Mouse (Mus musculus): ENCODE data around the gene Lypd5.

Lypd5 gene

DNA sequence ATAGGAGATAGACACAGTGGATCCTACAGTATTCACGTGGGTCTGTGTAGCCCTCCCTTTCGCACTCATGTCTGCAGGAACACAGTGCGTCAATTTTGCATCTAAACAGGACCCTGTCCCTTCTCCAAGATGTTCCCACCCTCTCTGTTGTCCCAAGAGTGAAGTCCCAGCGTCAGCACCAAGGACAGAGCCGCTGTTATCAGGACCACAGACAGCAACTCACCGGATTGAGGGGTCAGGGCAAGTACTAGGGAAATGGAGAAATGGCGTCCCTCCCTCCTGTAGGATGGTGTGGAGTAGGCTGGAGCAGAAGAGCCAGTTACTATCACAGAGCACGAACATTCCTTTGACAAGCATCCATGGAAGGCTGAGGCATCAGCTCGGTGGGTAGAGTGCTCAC lies 10.3 kb downstream of the Lypd5 start:
- DNase-seq (ENCODE audit: extremely low spot score, low read depth, low spot score): peak; percentile 47

- DNase-seq (ENCODE audit: extremely low spot score, low read depth, low spot score): no peak
These were observed 12.0 kb downstream of the Lypd5 start for GRCm38 (mm10) chr7:24361001-24361400.

DNA sequence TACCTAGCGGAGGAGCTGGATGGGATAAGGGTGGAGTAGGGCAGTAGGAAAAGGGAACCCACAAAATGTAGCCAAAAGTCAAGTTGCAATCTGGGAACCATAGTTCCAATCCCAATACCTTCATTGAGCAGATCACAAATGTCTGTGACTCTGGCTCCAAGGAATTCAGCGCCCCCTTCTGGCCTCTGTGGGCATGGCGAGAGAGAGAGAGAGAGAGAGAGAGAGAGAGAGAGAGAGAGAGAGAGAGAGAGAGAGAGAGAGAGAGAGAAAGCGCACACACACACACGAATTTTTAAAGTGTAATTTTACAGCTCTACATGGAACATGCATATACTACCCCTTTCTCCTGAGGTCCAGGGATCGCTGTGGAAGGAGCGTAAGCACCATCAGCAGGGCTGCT lies 14.2 kb downstream of the Lypd5 start:
- no peak for DNase-seq (ENCODE audit: extremely low spot score, low read depth, low spot score)

- peak; percentile 86 for DNase-seq (ENCODE audit: extremely low spot score, low read depth, low spot score)
These were observed 15.8 kb downstream of the Lypd5 start for GRCm38 (mm10) chr7:24364827-24365226.

GRCm38 (mm10) chr7:24365258-24366014 lies 16.4 kb downstream of the Lypd5 start:
- no peak for DNase-seq (ENCODE audit: extremely low spot score, low read depth, low spot score)

DNA sequence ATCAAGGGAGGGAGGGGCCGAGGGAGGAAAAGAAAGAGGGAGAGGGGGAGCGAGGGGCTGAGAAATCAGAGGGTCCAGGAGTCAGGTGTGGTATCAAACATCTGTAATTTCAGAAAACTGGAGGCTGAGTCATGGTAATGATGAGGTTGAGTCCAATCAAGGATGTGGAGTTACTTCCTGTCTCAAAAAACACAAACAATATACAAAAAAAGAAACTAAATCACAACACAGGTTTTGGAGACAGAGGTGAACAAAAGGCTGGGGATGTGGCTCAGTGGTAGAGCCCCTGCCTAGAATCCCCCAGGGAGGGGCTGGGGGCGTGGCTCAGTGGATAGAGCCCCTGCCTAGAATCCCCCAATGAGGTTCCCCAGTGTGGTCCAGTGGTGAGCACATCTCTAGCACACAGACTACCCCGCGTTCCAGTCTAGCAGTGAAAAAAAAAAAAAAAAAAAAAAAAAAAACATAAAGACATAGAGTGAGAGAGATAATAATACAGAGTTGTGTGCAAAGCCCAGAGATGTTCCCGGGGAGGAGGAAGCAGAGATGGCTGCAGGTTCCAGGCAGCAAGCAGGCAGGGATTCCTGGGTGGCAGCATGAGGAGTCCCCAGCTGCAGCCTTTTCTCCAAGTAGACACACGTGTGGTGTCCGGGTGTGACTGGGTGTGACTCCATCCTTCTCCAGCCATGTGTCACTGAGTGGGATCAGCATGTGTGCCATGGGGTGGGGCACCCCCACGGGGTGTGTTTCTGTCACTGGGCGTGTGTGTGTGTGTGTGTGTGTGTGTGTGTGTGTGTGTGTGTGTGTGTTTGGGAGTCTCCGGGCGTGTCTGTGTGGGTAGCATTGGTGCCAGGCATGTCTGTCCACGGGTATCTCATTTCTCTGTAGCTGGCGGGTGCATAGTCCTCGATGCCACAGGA lies 18.0 kb downstream of the Lypd5 start:
- DNase-seq (ENCODE audit: extremely low spot score, low read depth, low spot score): no peak

DNA sequence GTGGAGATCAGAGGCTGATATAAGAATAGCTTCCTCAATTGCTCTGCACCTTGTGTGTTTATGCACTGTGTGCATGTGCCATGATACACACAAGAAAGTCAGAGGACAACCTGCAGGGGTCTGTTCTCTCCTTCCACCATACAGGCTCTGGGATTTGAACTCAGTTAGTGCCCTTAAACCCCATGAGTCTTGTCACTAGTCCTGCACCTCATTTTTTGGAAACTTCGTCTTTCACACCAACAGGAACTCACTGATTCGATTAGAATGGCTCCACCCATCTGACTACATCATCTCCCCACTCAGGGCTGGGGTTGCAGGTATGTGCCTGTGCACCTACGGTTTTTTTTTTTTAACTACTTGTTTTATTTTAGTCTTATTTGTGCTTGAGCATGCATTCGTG lies 19.2 kb downstream of the Lypd5 start:
- DNase-seq (ENCODE audit: extremely low spot score, low read depth, low spot score): no peak

DNA sequence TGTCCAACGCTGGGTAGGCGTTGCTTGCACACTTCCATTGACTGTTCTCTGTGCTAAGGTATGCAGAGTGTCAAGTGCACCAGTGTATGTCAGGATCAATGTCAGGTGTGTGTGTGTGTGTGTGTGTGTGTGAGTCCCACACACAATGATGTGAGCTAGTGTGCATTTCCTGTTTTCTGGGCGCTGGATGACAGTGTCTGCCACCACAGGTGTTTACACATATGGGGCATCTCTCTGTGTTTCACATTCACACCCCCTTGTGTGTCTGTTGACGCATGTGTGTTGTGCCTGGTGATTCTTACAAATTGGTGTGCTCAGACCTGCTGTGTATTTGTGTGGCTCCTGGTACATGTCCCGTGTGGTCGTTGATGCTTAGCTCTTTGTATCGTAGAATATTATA lies 19.9 kb downstream of the Lypd5 start:
- DNase-seq (ENCODE audit: extremely low spot score, low read depth, low spot score): no peak

DNA sequence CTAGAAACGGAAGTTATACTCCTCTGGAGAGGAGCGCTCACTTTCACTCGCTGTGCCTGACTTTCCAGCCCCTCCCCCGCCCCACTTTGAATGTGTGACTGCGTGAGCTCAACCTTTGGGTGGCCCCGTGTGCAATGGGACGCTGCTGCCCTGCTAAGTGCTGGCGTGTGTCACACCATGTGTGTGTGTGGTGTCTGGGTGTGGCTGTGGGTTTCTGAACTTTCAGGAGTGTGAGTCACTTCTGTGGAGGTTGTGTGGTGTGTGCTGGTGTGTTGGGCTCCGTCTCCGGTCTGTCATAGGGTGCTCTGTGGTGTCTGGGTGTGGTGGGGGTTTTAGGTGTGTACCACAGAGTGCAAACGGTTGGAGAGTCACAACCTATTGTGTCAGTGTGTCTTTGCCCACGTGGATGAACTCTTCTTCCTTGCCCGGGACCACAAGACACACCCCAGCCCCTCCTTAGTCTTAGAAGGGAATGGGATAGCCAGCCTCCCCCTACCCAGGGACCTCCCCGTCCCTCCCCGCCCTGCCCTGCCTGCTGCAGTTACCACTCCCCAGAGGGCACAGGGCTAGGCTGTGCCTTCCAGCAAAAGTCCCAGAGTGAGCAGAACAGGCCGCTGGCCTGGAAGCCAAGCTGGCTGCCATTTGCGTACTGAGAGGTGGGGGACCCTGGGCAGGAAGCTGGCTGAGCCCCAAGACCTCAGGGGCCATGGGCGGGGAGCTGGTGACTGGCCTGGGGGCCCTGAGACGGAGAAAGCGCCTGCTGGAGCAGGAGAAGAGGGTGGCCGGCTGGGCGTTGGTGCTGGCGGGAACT lies 20.9 kb downstream of the Lypd5 start, which contains the start of gene Kcnn4:
Kcnn4 (plus strand) TSS at position 533 of the 811 bp plus-strand sequence.
- no peak for DNase-seq (ENCODE audit: extremely low spot score, low read depth, low spot score)

- DNase-seq (ENCODE audit: extremely low spot score, low read depth, low spot score): no peak
These were observed 22.2 kb downstream of the Lypd5 start for GRCm38 (mm10) chr7:24371012-24371808.

DNA sequence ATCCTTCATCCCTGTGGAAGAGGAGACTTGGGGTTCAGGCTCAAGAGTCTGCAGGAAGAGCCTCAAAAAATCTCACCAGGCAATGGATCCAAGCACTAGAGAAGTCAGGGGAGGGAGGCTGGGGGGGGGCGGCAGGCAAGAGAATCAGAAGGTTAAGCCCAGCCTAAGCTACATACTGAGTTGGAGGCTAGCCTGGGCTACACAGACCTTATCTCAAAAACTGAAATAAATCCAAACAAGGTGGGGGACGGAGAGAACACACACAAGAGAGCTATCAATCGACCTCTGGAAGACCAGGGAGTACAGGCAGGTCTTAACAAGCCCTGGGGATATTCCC lies 22.8 kb downstream of the Lypd5 start:
- no peak for DNase-seq (ENCODE audit: extremely low spot score, low read depth, low spot score)

DNA sequence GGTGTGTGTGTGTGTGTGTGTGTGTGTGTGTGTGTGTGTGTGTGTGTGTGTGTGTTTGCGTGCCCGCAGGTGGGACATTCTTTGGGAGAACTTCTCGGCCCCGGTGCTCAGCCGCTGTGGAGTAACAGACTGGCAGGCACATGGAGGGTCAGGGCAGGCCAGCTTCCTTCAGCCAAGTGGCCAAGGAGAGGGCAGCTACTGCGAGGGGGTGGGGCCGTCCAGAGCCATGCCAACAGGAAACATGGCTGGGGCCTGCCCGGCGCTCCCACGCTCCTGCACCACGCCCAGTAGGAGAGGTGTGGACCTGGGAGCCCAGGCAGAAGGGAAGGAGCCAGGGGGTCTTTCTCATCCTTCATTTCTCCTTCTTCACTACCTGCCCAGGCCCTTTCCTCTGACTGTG lies 23.3 kb downstream of the Lypd5 start:
- no peak for DNase-seq (ENCODE audit: extremely low spot score, low read depth, low spot score)

- no peak for DNase-seq (ENCODE audit: extremely low spot score, low read depth, low spot score)
These were observed 23.8 kb downstream of the Lypd5 start for GRCm38 (mm10) chr7:24372786-24373185.

DNA sequence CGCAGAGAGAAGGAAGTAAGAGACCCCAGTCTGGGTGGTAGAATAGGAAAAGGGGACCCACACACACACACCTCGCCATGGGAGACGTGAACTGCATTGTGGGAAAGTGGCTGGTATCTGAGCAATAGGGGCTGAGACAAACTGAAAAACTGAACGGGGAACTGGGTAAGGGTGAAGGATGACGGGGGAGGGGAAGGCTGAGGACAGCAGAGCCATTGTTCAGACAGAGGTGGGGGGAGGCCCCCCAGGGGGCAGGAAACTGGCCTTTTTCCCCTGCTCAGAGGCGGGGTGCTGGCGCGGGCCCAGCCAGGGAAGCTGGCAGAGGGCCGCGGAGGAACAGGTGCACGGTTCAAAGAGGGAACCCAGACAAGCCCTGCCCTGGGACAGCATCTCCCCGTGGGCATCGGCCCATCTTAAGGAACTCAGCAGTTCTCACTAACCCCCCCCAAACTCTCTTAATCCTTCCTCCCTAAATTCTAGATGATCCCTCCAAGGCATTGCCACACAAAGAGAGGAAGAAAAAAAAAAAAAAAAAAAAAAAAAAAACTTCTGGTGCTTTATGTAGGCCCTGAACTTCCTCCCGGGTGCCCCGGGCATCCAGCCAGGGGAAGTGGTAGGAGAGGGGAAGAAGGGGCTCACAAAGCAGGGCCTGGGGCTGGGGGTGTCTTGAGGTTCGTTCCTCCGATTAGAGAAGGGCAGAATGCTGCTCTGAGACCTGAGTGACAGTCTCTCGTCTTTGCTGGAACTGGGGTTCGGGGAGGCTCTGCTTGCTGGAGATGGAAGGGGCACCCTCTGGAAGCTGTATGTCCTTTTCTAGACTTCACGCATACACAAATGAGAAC lies 24.8 kb downstream of the Lypd5 start:
- DNase-seq (ENCODE audit: extremely low spot score, low read depth, low spot score): no peak

DNA sequence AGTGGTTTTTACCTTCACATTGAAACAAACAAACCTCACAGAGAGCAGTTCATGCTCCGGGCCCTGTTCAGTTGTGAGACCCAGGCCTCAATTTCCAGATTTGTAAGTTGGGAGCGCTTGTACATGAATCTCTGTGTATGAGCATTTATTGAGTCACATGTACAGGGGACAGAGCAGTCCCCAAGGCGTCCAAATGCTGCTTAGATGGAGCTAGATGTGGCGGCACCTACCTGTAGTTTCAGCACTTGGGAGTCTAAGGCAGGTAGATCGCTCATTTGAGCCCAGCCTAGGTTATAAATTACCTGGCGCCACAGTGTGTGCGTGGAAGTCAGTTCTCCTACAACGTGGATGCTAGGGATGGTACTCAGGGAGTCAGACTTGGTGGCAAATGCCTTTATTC lies 27.5 kb downstream of the Lypd5 start:
- DNase-seq (ENCODE audit: extremely low spot score, low read depth, low spot score): no peak

DNA sequence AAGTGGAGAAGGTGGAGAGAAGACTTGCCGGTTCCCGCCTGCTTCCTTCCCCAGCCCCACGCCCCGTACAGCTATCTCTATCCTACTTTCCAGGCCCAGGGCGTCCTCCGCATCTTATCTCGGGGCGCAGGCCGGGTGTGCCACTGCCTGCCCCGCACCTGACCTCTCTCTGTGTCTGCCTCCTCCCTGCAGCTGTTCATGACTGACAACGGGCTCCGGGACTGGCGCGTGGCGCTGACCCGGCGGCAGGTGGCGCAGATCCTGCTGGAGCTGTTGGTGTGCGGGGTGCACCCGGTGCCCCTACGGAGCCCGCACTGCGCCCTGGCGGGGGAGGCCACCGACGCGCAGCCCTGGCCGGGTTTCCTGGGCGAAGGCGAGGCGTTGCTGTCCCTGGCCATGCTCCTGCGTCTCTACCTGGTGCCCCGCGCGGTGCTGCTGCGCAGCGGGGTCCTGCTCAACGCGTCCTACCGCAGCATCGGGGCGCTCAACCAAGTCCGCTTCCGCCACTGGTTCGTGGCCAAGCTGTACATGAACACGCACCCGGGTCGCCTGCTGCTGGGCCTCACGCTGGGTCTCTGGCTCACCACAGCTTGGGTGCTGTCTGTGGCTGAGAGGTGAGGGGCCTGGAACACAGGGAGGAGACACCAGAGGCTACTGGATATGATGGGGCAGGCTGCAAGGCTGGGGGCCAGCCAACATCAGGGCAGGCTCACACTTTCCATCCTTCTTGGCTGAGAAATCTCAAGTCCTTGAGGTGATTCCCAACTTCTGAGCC lies 28.3 kb downstream of the Lypd5 start:
- DNase-seq (ENCODE audit: extremely low spot score, low read depth, low spot score): no peak

DNA sequence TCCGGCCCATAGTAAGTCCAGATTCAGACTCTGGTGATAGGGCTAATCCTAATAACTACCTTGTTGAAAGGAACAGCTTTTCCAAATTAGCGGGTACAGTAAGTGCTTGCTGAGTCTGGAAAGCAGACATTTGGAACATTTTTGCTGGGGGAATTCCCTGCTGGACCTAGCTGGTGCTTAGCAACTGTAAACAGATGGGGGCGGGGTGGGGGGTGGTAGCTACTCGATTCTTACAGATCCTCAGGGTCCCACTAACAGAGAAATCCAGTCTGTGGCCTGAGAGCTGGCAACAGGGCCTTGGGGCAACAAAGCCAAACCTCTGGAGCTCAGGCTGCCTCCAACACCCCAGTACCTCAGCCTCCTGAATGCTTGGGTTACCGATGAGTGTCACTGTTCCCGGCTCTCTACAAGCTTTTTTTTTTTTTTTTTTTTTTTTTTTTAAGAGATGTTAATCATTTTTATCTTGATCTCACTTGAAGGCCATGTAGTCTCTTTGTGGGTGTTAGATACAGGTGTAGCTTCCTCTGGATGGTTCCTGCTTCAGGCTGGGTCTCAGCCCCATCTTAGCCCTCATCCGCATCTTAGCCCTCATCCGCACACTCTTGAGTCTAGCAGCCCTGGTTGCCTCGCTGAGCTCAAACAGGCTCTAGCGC lies 29.2 kb downstream of the Lypd5 start:
- DNase-seq (ENCODE audit: extremely low spot score, low read depth, low spot score): peak; percentile 22

GRCm38 (mm10) chr7:24379934-24380333 lies 30.9 kb downstream of the Lypd5 start:
- DNase-seq (ENCODE audit: extremely low spot score, low read depth, low spot score): no peak
